Mouse (Mus musculus): ENCODE measurements around the gene Nme7.

- TF ChIP-seq EP300 (IDR thresholded peaks at IDR 0.05; ENCODE audit: low read depth) (no peak), CTCF (IDR thresholded peaks at IDR 0.05; ENCODE audit: low read depth) (no peak)
Measured at GRCm38 (mm10) chr1:164416692-164417394, 112.9 kb downstream of the Nme7 start.

Data from heart, postnatal 0 days (tissue).